In genomic region chr10:76641894-76642627, GRCm38 (mm10) we compare ENCODE assay signal across 12 mouse cellular contexts. TPM values are rescaled to one million over a fixed set of nuclear protein-coding genes. Genes with fewer than 3 reads are reported as not detected.
DNase-seq lines count a peak whose midpoint lies in the region; ATAC-seq lines count a peak whose summit lies in the region.
"Had no signal": no experiment of that assay in that cellular context is flagged by ENCODE, and none has a peak within 500 bp of the region (broad histone marks: within the 10 kb centered on the region; RNA-seq: fewer than 3 reads in every experiment).

No protein-coding gene starts in this region.

- peak overlapping the region; percentile 73; the same call in 1 of the 2 replicates for H3K27ac ChIP-seq in embryonic facial prominence, embryonic 12.5 days
- H3K27ac ChIP-seq in embryonic facial prominence, embryonic 10.5 days (replicated peaks): no peak overlapping the region
- H3K27ac ChIP-seq in kidney, embryonic 15.5 days: peak overlapping the region; percentile 79; the same call in 1 of the 2 replicates
- peak overlapping the region; percentile 92 for H3K27ac ChIP-seq in embryonic facial prominence, embryonic 13.5 days
- H3K27ac ChIP-seq in limb, embryonic 15.5 days: peak overlapping the region; percentile 96
- H3K27ac ChIP-seq: liver, embryonic 13.5 days had no signal

- WGBS in embryonic facial prominence, embryonic 12.5 days: 91% methylated on average over 13 of the region's 13 CpGs
- 90% methylated on average over 13 of the region's 13 CpGs for WGBS in embryonic facial prominence, embryonic 10.5 days
- WGBS in kidney, embryonic 15.5 days: 92% methylated on average over 13 of the region's 13 CpGs
- WGBS in embryonic facial prominence, embryonic 13.5 days: 88% methylated on average over 13 of the region's 13 CpGs
- WGBS in limb, embryonic 15.5 days: 79% methylated on average over 13 of the region's 13 CpGs

- H3K36me3 ChIP-seq in embryonic facial prominence, embryonic 12.5 days: no peaks in the 10 kb centered on the region
- no peaks in the 10 kb centered on the region for H3K36me3 ChIP-seq in embryonic facial prominence, embryonic 10.5 days (replicated peaks)
- no peaks in the 10 kb centered on the region for H3K36me3 ChIP-seq in kidney, embryonic 15.5 days
- no peaks in the 10 kb centered on the region for H3K36me3 ChIP-seq in embryonic facial prominence, embryonic 13.5 days
- no peaks in the 10 kb centered on the region for H3K36me3 ChIP-seq in limb, embryonic 15.5 days
- H3K36me3 ChIP-seq: liver, embryonic 13.5 days had no signal

- no peaks in the 10 kb centered on the region for H3K9me3 ChIP-seq in embryonic facial prominence, embryonic 12.5 days
- no peaks in the 10 kb centered on the region for H3K9me3 ChIP-seq in embryonic facial prominence, embryonic 10.5 days
- no peaks in the 10 kb centered on the region for H3K9me3 ChIP-seq in kidney, embryonic 15.5 days (replicated peaks)
- H3K9me3 ChIP-seq in embryonic facial prominence, embryonic 13.5 days: no peaks in the 10 kb centered on the region
- no peaks in the 10 kb centered on the region for H3K9me3 ChIP-seq in limb, embryonic 15.5 days
- H3K9me3 ChIP-seq: liver, embryonic 13.5 days had no signal

- no peaks in the 10 kb centered on the region for H3K27me3 ChIP-seq in embryonic facial prominence, embryonic 12.5 days
- H3K27me3 ChIP-seq in embryonic facial prominence, embryonic 10.5 days (replicated peaks; ENCODE audit: low read depth, poor library complexity, severe bottlenecking): no peaks in the 10 kb centered on the region
- H3K27me3 ChIP-seq in kidney, embryonic 15.5 days: no peaks in the 10 kb centered on the region
- no peaks in the 10 kb centered on the region for H3K27me3 ChIP-seq in embryonic facial prominence, embryonic 13.5 days
- H3K27me3 ChIP-seq in limb, embryonic 15.5 days: no peaks in the 10 kb centered on the region
- H3K27me3 ChIP-seq: liver, embryonic 13.5 days had no signal

- H3K9ac ChIP-seq in embryonic facial prominence, embryonic 12.5 days: no peak overlapping the region
- no peak overlapping the region for H3K9ac ChIP-seq in kidney, embryonic 15.5 days
- no peak overlapping the region for H3K9ac ChIP-seq in embryonic facial prominence, embryonic 13.5 days
- H3K9ac ChIP-seq in limb, embryonic 15.5 days: no peak overlapping the region
- H3K9ac ChIP-seq: forebrain, postnatal 0 days; liver, embryonic 13.5 days had no signal

- ATAC-seq in embryonic facial prominence, embryonic 12.5 days (ENCODE audit: insufficient number of reproducible peaks, insufficient read depth, low FRiP score, low TSS enrichment): no peak
- ATAC-seq in kidney, embryonic 15.5 days (replicated peaks; ENCODE audit: low FRiP score): no peak
- no peak for ATAC-seq in embryonic facial prominence, embryonic 13.5 days (ENCODE audit: insufficient number of reproducible peaks, insufficient read depth, low FRiP score, low TSS enrichment, low read depth)
- peak; percentile 49 for ATAC-seq in limb, embryonic 15.5 days (ENCODE audit: insufficient number of reproducible peaks, low FRiP score, low TSS enrichment, low read depth)
- ATAC-seq: forebrain, postnatal 0 days; midbrain, embryonic 16.5 days had no signal

- no peak overlapping the region for H3K4me3 ChIP-seq in embryonic facial prominence, embryonic 12.5 days
- no peak overlapping the region for H3K4me3 ChIP-seq in embryonic facial prominence, embryonic 10.5 days
- no peak overlapping the region for H3K4me3 ChIP-seq in kidney, embryonic 15.5 days (replicated peaks)
- H3K4me3 ChIP-seq in embryonic facial prominence, embryonic 13.5 days: no peak overlapping the region
- no peak overlapping the region for H3K4me3 ChIP-seq in limb, embryonic 15.5 days
- H3K4me3 ChIP-seq: liver, embryonic 13.5 days had no signal

- H3K4me1 ChIP-seq in embryonic facial prominence, embryonic 12.5 days: peaks cover 8% of the 10 kb centered on the region; the same call in 1 of the 2 replicates
- H3K4me1 ChIP-seq in embryonic facial prominence, embryonic 10.5 days: peaks cover 4% of the 10 kb centered on the region; the same call in 1 of the 2 replicates
- peaks cover 11% of the 10 kb centered on the region; the same call in 1 of the 2 replicates for H3K4me1 ChIP-seq in kidney, embryonic 15.5 days
- H3K4me1 ChIP-seq in embryonic facial prominence, embryonic 13.5 days: peaks cover 29% of the 10 kb centered on the region
- H3K4me1 ChIP-seq in limb, embryonic 15.5 days: peaks cover 31% of the 10 kb centered on the region
- H3K4me1 ChIP-seq: liver, embryonic 13.5 days had no signal

- no peak for DNase-seq in embryonic facial prominence, embryonic 10.5 days (ENCODE audit: low spot score)
- DNase-seq in kidney, postnatal 10 days: no peak
- no peak for DNase-seq in urinary bladder, adult 18-20 months (ENCODE audit: low spot score in 2 of 2)
- no peak for DNase-seq in frontal cortex, postnatal 14 days (ENCODE audit: low spot score in 2 of 2)
- DNase-seq: B cell, adult 2 months; forebrain, postnatal 0 days; liver, embryonic 13.5 days had no signal

- no peak overlapping the region for H3K4me2 ChIP-seq in embryonic facial prominence, embryonic 12.5 days (replicated peaks)
- no peak overlapping the region for H3K4me2 ChIP-seq in kidney, embryonic 15.5 days
- no peak overlapping the region for H3K4me2 ChIP-seq in embryonic facial prominence, embryonic 13.5 days
- H3K4me2 ChIP-seq in limb, embryonic 15.5 days: no peak overlapping the region
- H3K4me2 ChIP-seq: liver, embryonic 13.5 days had no signal

RNA-seq across cellular contexts. Expression of gene Col6a2, which starts 18.6 kb away (rescaled TPM):
- 90.7 and 109 TPM in 2 replicates for polyA plus RNA-seq in embryonic facial prominence, embryonic 12.5 days (2016; fragmentation: Nextera tagmentation; extraction: Ambion mirVana)
- 6.5 and 11.8 TPM in 2 replicates for polyA plus RNA-seq in embryonic facial prominence, embryonic 10.5 days (2016; fragmentation: Nextera tagmentation; extraction: Ambion mirVana)
- polyA plus RNA-seq in kidney, embryonic 15.5 days (2015; fragmentation: Nextera tagmentation; extraction: Ambion mirVana): 61.9 and 88.8 TPM in 2 replicates
- 173 and 181 TPM in 2 replicates for polyA plus RNA-seq in embryonic facial prominence, embryonic 13.5 days (2015; fragmentation: Nextera tagmentation; extraction: Ambion mirVana)
- polyA plus RNA-seq in limb, embryonic 15.5 days (2015; fragmentation: Nextera tagmentation; extraction: Ambion mirVana): 369 and 451 TPM in 2 replicates
